Mouse (Mus musculus): Measurements from ENCODE around the gene Ddr2.
"Not testable (repeated sequence)": the region's sequence is repeated elsewhere in the genome, so short reads cannot be mapped to it uniquely, and the experiment has no call there.

Gene Ddr2

DNA sequence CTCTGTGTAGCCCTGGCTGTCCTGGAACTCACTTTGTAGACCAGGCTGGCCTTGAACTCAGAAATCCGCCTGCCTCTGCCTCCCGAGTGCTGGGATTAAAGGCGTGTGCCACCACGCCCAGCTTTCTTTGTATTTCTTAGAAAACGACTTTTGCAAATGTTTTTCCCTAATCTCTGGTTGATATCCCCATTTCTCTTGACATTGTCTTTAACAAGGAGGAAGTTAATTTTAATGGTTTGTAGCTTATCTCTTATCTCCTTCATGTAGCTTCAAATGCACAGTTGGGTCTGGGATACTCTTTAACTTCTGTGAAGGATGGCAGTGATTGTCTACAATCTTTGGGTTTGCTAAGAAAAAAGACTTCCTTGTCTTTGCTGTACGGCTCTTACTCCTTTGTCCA lies 7.7 kb downstream of the Ddr2 start:
- not testable (repeated sequence) for DNase-seq (ENCODE audit: low read depth, low spot score)

DNA sequence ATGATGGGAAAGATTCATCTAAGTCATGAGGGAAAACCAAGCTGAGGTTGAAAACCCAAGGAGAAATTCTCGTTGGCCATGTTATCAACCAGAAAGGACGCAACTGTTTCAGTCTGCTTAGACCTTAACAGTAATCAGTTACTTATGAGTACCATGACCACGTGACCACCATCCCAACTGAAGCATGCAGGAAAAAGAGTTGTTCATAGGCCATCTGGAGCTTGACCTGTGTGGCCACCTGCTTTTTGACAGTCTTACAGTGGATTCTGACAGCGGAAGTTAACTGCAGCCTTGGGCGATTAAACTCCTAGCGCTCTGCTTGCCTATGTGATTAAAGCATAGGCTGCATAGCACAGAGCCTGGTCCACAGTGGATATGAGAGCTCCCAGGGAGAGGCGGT lies 23.9 kb downstream of the Ddr2 start:
- DNase-seq (ENCODE audit: low read depth, low spot score), result no peak

DNA sequence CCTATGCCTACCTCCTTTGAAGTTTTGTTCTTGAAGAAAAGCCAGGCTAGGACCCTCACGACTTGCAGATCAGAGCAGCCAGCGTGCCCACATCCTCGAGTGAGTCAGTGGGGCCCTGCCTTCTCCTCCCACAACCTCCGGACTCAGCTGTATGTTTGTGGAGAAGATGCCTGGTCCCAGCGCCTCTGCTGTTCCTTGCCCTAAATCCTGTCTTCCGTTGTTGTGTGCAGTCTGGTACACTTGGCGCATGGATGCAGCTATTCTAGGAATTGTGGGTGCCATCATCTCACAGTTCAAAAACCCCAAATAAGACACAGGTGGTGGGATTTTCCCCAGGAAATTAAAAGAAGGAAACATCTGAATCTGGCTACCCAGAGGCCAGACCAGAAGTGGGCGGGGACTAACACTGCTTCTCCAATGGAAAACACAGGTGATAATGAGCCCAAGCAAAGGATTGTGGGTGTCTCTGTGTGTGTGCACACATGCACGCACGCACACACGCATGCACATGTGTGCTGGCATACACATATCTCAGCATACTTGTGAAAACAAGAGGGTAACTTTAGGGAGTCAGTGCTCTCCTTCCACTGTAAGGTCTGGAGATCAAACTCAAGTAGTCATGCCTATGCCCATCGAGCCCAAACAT lies 26.3 kb downstream of the Ddr2 start:
- DNase-seq (ENCODE audit: low read depth, low spot score), result peak; percentile 73

DNA sequence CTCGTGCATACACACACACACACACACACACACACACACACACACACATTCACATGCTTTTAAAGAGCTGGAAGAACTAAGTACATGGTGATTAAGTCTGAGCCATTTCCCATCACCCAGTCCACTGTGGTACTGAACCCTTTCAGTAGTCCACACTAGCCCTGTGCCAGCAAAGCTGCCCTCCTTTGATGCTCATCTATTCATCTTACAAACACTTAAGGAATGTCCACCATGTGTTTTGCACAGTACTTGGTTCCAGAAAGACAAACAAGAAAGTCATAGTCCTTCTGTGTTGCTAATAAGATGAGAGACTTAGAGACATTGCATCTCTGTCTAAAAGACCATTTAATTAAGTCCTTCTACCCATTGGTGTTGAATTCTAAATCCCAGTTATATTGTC lies 29.7 kb downstream of the Ddr2 start:
- no peak for DNase-seq (ENCODE audit: low read depth, low spot score)

DNA sequence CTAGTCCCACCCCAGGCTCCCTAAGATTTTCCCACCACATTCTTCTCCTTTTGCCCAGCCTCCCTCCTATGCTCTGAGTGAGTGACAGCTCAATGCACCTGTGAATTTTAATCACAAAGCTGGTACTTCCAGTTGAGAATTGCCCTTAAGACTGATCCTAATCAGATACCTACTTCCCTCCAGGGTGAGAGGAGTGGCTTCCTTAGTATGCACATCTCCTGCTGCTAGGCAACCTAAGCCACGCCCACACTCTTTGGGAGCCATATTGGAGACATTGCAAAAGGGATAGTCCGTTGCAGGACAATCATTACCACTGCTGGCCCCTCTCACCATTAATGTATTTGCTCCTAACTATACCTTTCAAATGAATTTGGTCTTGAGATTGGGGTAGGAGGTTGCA lies 31.1 kb downstream of the Ddr2 start:
- DNase-seq (ENCODE audit: low read depth, low spot score), result no peak

DNA sequence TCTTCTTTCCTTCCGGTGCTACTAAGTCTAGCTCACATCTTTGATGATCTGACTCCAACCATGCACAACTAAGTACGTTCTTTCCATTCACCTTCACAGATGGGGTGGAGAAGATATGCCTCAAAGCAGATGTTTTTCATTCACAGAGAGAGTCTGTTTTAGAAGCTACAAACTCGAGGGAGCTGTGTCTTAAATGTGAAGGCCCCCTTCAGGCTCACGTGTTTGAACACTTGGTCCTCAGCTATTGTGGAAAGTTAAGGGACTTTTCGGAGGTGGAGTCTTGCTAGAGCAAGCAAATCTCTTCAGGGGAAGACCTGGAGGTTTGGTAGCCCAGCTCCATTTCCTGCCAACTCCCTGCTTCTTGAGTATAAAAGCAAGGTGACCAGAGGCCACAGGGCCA lies 34.2 kb downstream of the Ddr2 start:
- no peak for DNase-seq (ENCODE audit: low read depth, low spot score)

DNA sequence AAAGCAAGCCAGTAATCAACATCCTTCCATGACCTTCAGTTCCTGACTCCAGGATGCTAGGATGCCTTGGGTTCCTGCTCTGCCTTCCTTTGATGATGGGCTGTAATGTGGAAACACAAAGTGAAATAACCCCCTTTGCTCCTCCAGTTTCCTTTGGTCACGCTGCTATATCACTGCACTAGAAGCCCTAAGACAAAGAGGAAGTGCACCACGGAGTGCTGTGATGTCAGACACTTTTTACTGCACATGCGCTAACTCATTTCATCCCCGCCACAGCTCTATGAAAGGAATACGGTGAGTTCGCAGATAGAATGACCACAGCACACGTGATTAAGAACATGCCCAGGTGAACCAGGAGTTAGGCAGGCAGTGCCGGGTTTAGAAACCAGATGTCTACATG lies 36.8 kb downstream of the Ddr2 start:
- no peak for DNase-seq (ENCODE audit: low read depth, low spot score)

DNA sequence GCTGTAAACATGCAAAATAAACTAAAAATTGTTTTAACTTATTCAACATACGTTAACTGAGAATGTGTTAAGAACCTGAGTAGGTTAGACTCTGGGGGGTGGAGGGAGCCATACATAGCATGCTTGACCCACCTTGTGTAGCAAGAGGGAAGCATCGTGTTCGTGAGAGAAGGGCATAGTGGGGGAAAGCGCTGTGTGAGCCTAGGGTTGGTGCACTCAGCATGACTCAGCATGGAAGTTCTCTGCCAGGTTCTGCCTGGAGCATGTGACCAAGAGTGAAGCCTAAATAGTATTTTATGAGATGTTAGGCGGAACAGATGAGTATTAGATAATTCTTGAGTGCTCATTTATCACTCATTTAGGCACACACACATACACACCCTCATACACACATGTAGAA lies 41.4 kb downstream of the Ddr2 start:
- peak; percentile 14 for DNase-seq (ENCODE audit: low read depth, low spot score)

DNA sequence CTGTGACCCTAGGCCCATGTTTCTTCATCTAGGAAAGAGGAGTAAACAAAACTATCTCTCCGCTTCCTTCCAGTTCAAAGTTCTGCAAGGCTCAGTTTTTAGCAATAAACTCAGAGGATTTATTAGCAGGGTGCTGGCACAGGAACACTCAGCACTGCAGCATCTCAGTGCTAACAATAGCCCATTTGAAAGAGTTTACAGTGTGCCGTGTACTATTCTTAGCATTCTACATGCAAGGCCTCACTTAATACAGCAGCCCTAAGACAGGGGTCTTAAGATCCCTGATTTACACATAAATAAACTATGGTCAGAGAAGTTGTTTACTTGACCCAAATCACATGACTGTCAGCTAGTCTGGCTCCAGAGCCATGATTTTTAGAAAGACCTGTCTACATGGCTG lies 44.6 kb downstream of the Ddr2 start:
- DNase-seq (ENCODE audit: low read depth, low spot score), result peak; percentile 20

DNA sequence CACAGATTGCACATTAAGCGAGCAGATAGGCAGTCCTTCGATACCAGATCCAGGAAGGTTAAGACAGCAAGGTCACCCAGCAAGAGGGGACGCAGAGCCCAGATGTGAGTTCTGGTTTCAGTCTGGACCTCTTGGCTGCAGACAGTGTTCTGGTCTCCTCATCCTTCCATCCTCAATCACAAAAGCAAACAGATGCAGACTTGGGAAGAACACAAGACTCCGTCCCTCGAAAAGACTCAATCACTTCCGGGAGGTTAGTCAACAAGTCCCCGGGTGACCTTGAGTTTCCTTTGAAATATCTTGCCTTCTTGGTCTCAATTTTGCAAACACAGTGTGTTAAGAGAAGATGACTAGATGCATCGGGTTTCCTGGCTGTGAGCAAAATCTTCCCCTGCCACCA lies 45.6 kb downstream of the Ddr2 start:
- DNase-seq (ENCODE audit: low read depth, low spot score), result no peak

DNA sequence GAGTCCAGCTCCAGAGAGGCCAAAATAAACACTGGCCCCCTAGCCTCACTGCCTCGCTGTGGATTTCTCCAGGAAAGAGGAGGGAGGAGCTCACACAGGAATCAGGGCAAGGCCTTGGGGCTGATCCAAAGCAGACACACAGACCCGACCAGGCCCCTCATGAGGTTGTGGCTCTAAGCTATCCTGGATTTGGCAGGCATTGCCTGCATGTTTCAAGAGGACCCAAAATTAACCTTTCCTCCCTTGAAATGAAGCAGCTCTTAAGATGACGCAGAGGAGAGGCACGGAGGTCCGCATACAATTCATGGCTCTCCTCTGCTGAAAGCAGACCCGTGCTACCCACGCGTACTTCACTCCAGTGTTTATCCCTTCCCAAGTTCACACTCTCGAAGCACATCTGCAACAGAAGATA lies 46.5 kb downstream of the Ddr2 start:
- peak; percentile 13 for DNase-seq (ENCODE audit: low read depth, low spot score)

DNA sequence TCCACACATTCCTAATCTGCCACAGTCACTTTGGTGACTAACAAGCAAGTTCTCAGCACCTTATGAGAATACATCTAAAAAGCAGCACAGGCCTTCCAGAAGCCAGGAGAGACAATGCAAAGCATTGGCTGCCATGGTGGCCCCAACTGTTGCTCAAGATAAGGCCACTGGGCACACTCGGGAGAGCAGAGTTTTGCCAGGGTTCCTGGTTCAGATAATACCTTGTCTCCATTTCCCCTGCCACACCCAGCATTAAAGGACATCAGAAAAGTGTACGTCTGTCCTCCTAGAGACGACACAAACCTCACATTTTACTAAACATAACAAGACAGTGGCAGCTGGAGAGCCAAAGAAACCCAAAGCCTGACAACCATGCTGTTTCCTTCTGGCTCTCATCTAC lies 50.3 kb downstream of the Ddr2 start:
- DNase-seq (ENCODE audit: low read depth, low spot score), result no peak

DNA sequence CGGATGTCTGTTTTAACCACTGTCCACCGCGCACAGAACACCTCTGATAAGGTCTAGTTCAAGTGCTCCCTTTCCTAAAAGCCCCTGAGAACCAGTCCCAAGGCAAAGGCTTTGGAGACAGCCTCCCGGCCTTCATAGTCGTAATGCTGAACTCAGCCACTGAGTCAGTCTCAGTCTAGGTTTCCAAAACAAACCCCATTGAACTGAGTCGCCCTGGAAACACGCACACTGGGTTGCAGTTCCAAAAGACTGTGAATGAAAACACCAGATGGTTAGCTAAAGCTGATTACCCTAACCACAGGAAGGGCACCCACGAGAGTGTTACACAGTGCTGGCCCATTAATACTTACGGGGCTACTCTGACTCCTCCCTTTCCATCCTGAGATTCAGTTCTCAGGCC lies 51.2 kb downstream of the Ddr2 start:
- DNase-seq (ENCODE audit: low read depth, low spot score), result peak; percentile 43

DNA sequence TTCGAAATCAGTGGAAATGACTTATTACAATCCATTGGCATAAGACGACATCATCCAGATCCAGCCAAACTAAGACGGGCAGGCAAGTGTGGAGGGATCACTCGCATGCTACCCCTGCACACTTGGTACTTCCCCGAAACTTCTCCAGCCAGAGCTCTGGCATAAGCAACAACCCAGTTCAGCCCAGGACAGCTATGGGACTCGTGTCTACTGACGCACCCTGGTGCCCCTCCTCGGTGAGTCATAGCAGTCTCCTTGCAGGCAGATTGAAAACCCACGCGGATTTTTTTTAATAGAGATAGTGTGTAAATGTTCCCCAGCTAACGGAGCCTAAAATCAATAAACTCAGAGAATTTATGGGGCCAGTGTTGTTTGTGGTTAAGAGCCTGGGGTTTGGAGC lies 52.5 kb downstream of the Ddr2 start:
- peak; percentile 63 for DNase-seq (ENCODE audit: low read depth, low spot score)

DNA sequence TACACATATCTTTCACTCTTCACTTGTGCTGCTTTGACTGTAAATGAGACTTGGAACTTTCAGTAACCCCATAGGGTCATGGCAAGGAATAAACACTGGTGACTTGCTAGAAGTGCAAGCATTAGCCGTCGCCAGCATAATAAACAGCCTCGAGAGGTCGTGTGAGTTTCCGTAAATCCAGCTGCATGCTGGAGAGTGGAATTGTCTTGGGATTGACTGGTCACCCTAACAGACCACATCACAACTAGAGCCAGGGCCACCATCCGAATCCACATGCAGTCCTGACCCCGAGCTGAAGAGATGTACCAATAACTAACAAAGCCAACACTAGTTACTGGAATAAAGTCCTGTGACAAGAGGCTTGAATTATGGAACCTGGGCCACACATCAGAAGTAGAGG lies 53.0 kb downstream of the Ddr2 start:
- no peak for DNase-seq (ENCODE audit: low read depth, low spot score)

DNA sequence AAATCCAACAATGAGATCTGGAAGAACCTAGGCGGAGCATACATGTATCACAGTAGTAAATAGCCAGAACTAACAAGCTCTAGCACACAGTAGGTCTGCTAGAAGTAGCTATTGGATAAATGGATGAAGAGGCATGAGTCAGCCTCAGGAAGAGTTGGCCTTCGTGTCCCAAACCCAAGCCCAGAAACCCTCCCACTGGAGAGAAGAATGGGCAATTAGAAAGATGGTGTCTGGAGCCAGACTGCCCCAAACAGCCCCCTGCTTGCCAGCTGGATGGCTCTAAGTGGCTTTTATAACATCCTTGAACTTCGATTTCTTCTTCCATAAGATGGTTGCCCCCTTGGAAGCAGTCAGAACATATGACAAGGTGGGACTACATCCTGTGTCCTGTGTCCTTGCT lies 53.6 kb downstream of the Ddr2 start:
- no peak for DNase-seq (ENCODE audit: low read depth, low spot score)

DNA sequence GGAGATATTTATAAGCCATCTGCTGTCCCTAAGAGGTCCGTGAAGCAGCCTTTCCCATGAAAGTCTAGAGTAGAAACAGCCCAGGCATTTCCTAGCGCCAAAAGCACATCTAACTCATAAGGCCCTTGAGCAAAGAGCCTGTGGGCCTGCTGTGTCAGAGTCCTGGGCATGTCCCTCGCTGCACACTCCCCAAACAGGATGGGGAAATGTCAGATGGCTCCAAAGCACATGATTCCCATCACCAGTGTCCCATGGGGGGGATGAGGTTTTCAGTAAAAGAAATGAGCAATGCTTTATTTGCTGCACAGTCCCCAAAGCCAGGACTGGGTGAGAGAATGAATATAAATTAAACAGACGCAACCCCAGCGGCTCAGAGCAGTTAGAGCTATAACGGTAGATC lies 54.3 kb downstream of the Ddr2 start:
- no peak for DNase-seq (ENCODE audit: low read depth, low spot score)

DNA sequence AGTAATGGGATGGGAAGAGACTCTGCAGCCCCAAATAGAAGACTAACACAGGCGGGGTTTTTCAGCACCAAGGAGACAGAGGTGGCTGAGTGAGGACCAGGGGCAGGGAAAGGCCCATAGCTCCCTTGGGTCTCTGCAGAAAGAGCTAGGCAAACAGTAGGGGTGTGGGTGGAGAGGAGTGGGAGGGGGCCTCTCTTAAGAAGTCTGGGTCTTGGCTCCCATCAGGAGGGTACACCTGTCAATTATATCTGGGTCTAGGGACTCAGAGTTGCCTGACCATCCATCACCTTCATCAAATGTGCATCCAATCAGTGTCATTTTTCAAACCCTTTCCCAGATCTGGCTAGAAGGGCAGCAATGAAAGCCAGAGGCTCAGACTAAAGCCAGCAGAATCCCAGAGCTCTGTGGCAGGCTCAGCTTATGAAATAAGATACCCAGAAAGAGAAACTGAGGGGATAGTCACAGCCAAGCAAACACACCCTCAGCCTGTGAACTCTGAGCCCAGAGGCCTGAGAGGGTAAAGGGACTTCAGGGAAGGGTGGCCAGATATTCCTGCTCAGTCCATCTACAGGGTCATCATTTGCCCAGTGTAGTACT lies 58.0 kb downstream of the Ddr2 start:
- DNase-seq (ENCODE audit: low read depth, low spot score), result no peak

DNA sequence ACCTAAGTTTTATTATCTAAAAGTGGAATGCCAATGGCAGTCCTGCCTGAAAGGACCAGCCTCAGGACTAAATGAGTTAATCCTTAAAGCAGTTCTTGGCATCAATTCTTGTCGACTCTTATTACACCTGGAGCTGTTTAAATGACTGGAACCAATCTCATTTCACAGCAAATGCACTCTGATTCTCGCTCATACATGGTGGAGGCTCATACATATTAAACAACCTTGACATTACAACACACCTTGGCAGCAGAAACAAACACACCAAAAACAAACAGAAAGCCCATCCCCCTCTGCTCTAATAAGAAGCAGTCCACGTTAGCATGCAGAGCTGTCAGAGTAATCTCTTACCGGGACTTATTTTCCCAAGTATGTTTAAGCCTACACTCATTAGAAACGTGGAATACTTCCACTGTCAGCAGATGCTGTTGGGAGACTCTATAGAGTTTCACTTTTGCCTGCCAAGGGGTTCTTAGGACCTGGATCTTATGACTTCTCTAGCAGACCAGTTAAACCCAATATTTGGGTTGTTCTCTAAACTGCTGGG lies 58.9 kb downstream of the Ddr2 start:
- DNase-seq (ENCODE audit: low read depth, low spot score), result no peak

DNA sequence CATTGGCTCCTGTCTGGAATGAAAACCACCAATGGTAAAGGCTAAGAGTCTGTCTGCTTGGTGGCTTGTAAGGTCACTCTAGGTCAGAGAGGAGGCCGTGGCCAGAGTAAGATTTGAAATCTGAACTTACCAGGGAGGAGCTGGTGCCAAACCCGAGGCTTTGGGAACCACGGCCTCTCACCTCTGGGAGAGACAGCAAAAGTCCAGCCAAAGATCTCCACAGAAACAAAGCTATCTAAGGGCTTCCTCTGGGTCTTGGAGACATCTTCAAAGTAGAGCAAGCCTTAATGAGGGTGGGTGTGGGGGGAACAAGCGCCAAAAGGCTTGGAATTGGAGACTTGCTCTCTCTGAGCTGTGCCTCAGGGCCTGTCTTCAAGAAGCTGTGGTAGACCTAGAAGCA lies 62.1 kb downstream of the Ddr2 start:
- no peak for DNase-seq (ENCODE audit: low read depth, low spot score)

DNA sequence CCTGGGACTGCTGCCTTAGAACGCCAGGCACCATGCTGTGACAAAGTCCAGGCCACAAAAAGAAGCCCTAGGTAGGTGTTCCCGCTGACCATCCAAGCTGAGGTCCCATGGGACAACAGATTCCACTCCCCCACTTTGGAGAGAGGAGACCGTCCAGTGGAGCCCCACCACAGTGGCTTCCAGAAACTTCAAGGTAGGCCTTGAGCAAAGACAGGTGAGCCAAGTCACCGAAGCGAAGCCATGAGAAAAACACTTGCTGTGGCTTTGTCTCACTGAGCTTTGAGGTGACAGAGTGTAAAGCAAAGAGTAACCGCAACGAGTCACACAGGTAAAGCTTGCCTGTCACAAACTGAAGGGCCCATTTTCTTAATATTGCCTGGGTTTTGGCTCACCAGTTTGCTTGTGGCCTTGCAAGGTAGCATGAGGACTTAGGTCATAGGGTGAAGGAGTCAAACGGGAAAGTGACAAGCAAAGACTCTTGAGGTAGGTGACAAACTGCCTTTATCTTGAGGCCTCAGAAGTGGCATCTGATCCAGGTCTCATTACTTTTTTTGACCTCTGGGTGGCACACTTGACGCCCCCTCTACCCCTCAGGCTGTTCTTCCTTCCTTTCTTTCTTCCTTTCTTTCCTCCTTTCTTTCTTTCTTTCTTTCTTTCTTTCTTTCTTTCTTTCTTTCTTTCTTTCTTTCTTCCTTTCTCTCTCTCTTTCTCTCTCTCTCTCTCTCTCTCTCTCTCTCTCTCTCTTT lies 65.7 kb downstream of the Ddr2 start:
- DNase-seq (ENCODE audit: low read depth, low spot score), result no peak

DNA sequence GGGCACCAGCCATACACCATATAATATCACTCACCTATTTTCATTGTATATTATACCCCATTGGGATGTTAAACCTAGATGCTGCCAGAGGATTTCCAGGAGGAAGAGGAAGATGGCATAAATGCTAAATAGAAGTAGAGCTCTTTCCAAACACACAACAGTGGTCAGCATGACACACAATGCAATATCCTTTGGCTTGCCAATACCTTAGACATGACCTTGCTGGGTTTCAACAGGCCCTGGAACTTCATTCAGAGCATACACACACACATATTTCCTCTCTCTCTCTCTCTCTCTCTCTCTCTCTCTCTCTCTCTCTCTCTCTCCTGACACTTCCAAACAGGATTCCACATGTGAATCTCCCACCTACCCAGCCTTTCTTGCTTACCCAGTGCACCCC lies 66.8 kb downstream of the Ddr2 start:
- DNase-seq (ENCODE audit: low read depth, low spot score), result no peak

DNA sequence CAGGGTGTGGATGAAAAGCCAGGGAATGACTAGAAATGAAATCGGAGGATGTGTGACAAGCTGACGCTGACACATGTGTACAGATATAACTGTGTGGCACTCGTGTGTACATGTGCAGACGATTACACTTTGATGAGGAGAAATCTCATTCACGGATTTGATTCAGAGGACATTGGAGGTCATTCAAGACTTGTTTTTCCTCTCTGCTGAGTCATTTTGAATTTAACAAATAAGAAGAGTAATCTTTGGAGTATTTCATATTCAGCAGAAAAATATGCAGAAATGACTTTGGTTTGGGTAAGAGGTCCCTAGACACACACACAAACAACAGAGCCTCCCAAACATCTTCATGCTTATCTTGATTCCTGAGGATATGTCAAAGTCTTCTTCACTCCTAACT lies 67.6 kb downstream of the Ddr2 start:
- DNase-seq (ENCODE audit: low read depth, low spot score), result no peak

All from brain, adult 2 months (tissue).